Mouse (Mus musculus): Measurements from ENCODE around the gene Ajap1.

Gene Ajap1

GRCm38 (mm10) chr4:153453496-153453895 lies 29.1 kb downstream of the Ajap1 start:
- no peak for DNase-seq (ENCODE audit: low read depth in 2 of 2, low spot score in 2 of 2)

GRCm38 (mm10) chr4:153451516-153451915 lies 31.1 kb downstream of the Ajap1 start:
- DNase-seq (ENCODE audit: low read depth in 2 of 2, low spot score in 2 of 2), result no peak

- DNase-seq (ENCODE audit: low read depth in 2 of 2, low spot score in 2 of 2), result no peak
Observed at GRCm38 (mm10) chr4:153442522-153442921, 40.1 kb downstream of the Ajap1 start.

GRCm38 (mm10) chr4:153439868-153440267 lies 42.7 kb downstream of the Ajap1 start:
- no peak for DNase-seq (ENCODE audit: low read depth in 2 of 2, low spot score in 2 of 2)

- no peak for DNase-seq (ENCODE audit: low read depth in 2 of 2, low spot score in 2 of 2)
Observed at GRCm38 (mm10) chr4:153439031-153439430, 43.6 kb downstream of the Ajap1 start.

- no peak for DNase-seq (ENCODE audit: low read depth in 2 of 2, low spot score in 2 of 2)
Observed at GRCm38 (mm10) chr4:153437196-153437595, 45.4 kb downstream of the Ajap1 start.

GRCm38 (mm10) chr4:153435917-153436316 lies 46.7 kb downstream of the Ajap1 start:
- DNase-seq (ENCODE audit: low read depth in 2 of 2, low spot score in 2 of 2), result no peak

GRCm38 (mm10) chr4:153429971-153430370 lies 52.6 kb downstream of the Ajap1 start:
- no peak for DNase-seq (ENCODE audit: low read depth in 2 of 2, low spot score in 2 of 2)

GRCm38 (mm10) chr4:153425961-153426656 lies 56.5 kb downstream of the Ajap1 start:
- DNase-seq (ENCODE audit: low read depth in 2 of 2, low spot score in 2 of 2), result no peak

- DNase-seq (ENCODE audit: low read depth in 2 of 2, low spot score in 2 of 2), result no peak
Observed at GRCm38 (mm10) chr4:153424324-153424723, 58.3 kb downstream of the Ajap1 start.

- no peak for DNase-seq (ENCODE audit: low read depth in 2 of 2, low spot score in 2 of 2)
Observed at GRCm38 (mm10) chr4:153417926-153418325, 64.7 kb downstream of the Ajap1 start.

GRCm38 (mm10) chr4:153417164-153417896 lies 65.3 kb downstream of the Ajap1 start:
- DNase-seq (ENCODE audit: low read depth in 2 of 2, low spot score in 2 of 2), result no peak

GRCm38 (mm10) chr4:153416111-153416510 lies 66.5 kb downstream of the Ajap1 start:
- DNase-seq (ENCODE audit: low read depth in 2 of 2, low spot score in 2 of 2), result no peak

GRCm38 (mm10) chr4:153398421-153398820 lies 84.2 kb downstream of the Ajap1 start:
- no peak for DNase-seq (ENCODE audit: low read depth in 2 of 2, low spot score in 2 of 2)

GRCm38 (mm10) chr4:153387478-153387877 lies 95.1 kb downstream of the Ajap1 start:
- DNase-seq (ENCODE audit: low read depth in 2 of 2, low spot score in 2 of 2), result no peak

- no peak for DNase-seq (ENCODE audit: low read depth in 2 of 2, low spot score in 2 of 2)
Observed at GRCm38 (mm10) chr4:153381433-153381832, 101.2 kb downstream of the Ajap1 start.

GRCm38 (mm10) chr4:153380885-153381284 lies 101.7 kb downstream of the Ajap1 start:
- DNase-seq (ENCODE audit: low read depth in 2 of 2, low spot score in 2 of 2), result no peak

- no peak for DNase-seq (ENCODE audit: low read depth in 2 of 2, low spot score in 2 of 2)
Observed at GRCm38 (mm10) chr4:153377981-153378380, 104.6 kb downstream of the Ajap1 start.

GRCm38 (mm10) chr4:153374233-153374632 lies 108.4 kb downstream of the Ajap1 start:
- no peak for DNase-seq (ENCODE audit: low read depth in 2 of 2, low spot score in 2 of 2)

GRCm38 (mm10) chr4:153373125-153373524 lies 109.5 kb downstream of the Ajap1 start:
- no peak for DNase-seq (ENCODE audit: low read depth in 2 of 2, low spot score in 2 of 2)

- DNase-seq (ENCODE audit: low read depth in 2 of 2, low spot score in 2 of 2), result no peak
Observed at GRCm38 (mm10) chr4:153368620-153369159, 113.9 kb downstream of the Ajap1 start.

GRCm38 (mm10) chr4:153360868-153361545 lies 121.6 kb downstream of the Ajap1 start:
- DNase-seq (ENCODE audit: low read depth in 2 of 2, low spot score in 2 of 2), result no peak
